Mouse (Mus musculus) left cerebral cortex, postnatal 14 days (tissue): ENCODE data around the gene Ndufc1. TPM values are rescaled to one million over a fixed set of nuclear protein-coding genes. Genes with fewer than 3 reads are reported as not detected.

ENCODE experiments used
- total RNA-seq, 2 experiments: library from RNA; stranded (reverse); gene quantifications; 2 replicates each; pipeline ENCODE4 v1.2.3; 2021

Ndufc1 gene
- total RNA-seq, 2 experiments from 2014 or later, result 343 to 354 TPM

Other genes starting within 250 kb of the Ndufc1 start
- 10 to 100 TPM; 51.0 to 52.6 TPM for gene Noct, start 184.5 kb downstream of the Ndufc1 start, total RNA-seq
- 10 to 100 TPM; 25.5 to 26.1 TPM for gene Elf2, start 68.3 kb downstream of the Ndufc1 start, total RNA-seq
- not detected for gene Mgarp, start 12.2 kb downstream of the Ndufc1 start, total RNA-seq
- 10 to 100 TPM; 39.8 to 46.5 TPM for gene Naa15, start 6.2 kb upstream of the Ndufc1 start, total RNA-seq
- 10 to 100 TPM; 21.1 to 21.7 TPM for gene Rab33b, start 74.9 kb upstream of the Ndufc1 start, total RNA-seq
- 10 to 100 TPM; 76.1 to 80.7 TPM for gene Setd7, start 151.9 kb upstream of the Ndufc1 start, total RNA-seq